Mouse (Mus musculus) spleen, postnatal 10 days (tissue): Measurements from ENCODE around the gene Lrrc30.

Source experiments
- DNase-seq, 2 experiments: peaks; one replicate each; pipeline ENCODE4 v3.0.0; 2021 to 2022; ENCODE audit warnings: low spot score in 2 of 2

Gene Lrrc30

DNA sequence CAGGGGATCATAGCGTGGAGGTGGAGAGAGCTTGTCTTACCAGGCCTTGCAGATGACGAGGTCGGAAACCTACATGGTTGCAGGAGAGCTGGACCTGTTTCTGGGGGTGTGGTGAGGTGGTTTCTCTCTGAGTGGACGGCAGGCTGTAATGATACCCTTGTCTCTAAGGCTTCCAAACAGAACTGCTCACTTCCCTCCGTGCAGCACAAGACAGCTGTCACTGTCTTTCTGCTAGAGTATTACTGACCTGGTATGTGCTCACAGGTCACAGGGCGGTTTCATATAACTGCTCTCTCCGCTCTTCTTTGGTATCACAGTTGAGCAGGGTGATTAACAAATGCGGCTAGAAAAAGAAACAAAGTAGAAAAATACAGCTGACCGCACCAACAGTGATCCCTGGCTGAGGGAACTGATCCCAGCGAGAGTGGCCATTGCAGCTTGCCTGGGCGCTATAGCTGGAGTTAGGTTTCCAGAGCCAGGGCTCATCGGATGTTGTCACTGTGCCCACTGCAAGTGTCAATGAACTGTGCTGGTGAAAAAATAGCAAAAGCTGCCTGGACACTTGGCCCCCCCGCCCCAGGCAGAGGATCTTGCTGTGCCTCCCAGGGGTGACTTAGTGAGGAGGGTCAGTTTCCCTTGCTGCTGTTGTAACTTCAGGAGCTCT, at the start of gene Lrrc30:
TSS of gene Lrrc30 (minus strand) at position 48 of the 664 bp plus-strand sequence.
- DNase-seq = no peak

DNA sequence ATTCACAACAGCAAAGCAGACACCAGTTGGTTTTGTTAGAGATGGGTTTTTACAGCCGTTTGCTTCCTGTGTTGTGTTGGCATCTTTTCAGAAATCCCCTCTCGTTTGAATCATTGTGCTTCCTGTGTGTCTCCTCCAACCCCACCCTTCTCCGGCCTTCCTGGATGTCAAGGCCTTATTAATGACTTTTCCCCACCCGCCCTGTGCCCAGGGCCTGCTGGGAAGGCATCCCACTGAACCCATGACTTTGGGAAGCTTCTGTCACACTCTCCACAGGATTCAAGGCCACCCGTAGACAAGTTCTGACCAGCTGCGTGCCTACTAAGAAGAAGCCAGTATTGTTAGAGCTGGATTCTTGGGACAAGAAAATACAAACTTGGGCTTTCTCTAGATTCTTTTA, 48.6 kb upstream of the Lrrc30 start:
- DNase-seq = no peak

DNA sequence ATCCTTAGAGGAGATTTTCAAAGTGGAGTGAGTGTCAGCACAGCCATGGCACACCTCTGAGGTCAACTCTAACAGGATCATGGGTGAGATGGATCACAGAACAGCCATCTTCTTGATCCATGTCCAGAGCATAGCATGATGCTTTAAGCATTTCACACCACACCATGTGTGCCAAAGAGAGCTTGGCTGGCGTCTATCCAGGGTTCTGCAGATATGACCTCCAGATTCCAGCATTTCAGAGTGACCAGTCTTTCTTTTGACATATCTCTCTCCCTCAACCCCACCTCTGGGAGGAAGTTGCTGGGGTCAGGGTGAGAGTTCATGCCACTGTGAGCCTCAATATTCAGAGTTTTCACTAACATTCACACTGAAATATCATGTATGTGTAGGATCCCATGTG, 46.1 kb upstream of the Lrrc30 start:
- DNase-seq = no peak

DNA sequence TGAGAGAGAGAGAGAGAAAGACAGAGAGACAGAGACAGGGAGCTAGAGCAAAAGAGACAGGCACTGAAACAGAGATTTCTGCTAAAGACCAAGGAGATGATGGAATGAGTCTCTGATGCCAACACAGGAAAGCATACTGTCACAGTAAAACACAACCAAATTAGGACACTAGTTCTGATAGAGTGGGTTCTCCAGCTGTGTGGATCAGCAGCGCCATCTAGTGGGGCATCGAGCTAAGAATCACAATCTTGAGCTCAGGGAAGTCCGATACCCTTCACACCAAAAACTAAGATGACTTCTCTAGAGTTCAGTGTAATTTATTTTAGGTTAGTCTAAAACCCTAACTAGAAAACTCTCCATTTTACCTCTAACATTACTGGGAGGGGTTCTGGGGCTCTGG, 35.5 kb upstream of the Lrrc30 start:
- peak in 1 of 2 experiments; percentile 28 for DNase-seq

DNA sequence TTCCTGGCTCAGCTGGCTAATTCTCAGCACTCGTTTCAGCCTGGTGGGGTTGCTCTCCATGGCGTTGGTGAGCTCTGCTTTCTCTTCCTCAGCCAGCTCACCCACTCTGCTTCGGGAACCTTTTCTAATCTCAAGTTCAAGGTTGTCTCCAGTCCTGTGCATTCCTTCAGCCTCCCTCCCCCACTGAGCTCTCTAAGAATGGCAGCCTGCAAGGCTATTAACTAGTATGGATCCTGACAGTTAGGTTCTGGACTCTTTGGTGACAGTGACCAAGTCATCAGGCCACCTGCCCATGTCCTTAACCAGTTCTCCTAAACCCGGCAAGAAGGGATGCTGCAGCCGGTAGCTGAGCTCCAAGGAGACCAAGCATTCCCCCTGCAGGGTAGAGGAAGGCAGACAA, 34.5 kb upstream of the Lrrc30 start:
- DNase-seq = no peak

DNA sequence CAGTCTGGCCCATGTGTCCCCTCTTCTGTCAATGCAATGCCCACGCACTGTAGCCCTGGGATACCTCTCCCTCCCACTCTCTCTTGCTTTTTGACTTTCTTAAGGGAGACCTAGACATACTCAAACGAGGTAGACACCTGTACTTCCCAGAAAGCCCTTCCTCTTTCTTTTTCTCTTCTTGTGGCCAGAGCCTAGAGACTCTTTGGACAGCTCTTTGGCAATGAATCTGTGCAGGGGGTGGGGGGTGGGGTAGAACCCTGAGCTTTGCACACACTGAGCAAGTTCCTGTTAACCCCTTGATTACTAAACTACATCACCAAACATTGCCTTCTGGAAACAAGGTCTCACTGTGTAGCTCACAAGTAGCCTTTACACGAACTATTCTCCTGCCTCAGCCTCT, 31.8 kb upstream of the Lrrc30 start:
- DNase-seq = no peak

DNA sequence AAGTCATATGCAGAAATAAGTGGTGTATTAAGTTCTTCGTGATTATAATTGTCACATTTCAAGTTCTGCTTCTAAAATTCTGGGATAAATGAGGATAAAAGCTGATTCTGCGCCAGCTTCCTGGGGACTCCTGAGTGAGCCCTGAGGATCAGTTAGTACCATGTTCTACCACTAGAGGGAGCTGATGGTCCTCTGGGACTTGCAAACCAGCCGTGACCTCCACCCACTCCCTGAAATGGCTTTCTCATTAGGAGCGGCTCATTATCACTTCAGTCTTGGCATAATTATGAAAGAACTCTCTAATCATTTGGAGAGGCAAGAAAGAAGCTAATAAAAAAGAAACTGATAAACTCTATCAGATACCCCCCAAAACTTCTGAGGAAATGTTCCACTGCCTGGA, 19.0 kb upstream of the Lrrc30 start:
- peak in 1 of 2 experiments; percentile 21 for DNase-seq

DNA sequence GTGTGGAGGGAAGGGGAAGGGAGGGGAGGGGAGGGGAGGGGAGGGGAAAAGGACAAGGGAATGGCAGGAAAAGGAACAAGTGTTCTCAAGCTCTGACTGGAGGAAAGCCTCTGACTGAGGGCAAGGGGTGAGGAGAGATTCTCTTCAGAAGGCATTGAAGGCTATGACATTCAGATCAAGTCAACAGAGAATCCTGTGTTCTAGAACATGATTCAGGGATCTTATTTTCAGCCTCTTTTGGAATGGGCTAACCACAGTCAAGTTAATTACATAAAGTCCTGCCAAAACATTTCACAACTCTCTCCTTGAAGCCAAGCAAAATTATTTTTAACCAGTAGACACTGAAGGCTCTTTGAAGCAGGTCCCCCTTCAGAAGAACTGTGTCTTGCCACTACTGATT, 9.1 kb upstream of the Lrrc30 start:
- no peak for DNase-seq

DNA sequence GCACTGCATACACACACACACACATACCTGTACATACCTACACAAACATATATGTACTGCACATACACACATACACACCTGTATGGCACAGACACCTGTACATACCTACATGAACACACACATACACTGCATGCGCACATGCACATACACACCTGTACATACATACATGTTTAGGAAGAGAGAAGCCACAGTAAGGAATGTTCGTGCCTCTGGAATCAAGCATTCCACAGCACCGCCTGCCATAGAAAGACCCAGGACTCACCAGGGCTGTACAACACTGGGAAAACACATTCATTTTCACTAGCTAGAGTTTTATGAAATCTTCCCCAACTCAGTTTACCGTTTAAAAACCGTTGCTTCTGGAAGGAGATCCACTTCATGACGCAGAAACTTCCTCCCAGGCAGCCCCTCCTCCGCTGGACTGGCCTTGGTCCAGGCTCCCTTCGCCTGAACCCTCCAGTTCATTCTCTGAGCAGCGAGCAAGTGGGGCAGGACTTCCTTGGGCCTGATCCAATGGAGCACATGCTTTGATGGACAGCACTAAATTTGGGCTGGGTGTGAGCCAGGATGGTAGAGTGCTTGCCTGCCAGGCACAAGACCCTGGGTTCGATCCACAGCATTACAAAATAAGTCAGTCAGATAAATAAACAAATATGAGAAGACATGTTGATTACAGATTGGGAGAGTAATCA, 5.7 kb upstream of the Lrrc30 start:
- DNase-seq = no peak

DNA sequence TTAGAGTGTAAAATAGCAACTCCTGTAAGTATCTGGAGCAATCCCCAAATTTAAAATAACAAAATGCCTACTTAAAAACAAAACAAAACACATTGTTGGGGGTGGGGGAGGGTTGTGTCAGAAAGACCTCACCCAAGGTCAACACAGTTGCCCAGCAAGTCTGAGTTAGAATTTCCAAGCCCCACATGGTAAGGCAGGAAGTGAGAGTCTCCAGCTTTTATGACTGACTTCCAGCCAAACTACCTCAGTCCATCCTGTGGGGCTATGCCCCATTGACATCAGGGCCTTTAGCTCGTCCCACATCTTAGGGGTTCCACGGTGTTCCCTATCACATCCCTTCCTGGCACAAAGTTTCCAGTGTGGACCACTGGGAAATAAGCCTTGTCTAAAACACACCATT, 4.4 kb upstream of the Lrrc30 start:
- no peak for DNase-seq

DNA sequence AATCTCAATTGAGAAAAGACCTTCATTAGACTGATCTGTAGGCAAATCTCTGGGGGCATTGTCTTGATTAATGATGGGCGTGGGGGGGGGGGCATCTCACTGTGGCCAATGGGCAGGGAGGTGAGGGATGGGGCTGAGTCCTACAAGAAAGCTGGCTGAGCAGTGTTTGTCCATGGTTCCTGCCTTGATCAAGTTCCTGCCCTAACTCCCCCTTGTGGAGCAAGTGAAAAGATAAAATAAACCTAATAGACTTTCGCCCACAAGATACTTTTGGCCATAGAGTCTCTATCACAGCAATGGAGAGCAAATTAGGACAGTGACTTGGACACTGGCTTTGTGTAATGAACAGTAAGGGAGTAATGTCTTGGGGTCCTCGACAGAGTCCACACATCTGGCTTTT, 3.8 kb upstream of the Lrrc30 start:
- DNase-seq = no peak

DNA sequence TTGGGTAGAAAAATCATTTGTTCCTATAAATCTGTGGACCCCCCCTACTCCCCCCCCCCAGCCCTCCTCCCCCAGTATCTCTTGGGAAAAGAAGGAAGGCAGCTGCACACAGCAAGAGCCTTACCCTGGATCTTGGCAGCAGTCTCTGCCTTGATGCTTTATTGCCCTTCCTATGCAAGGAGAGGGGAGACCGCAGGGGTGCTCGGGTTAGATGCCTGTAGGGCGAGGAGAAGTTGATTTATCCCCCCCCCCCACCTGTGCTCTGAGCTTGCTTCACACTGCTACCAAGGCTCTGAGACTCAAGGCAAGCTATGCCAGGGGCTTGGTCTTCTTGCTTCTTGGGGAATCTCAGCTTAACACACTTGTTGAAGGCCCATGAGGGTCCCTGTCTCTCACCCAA, 2.8 kb downstream of the Lrrc30 start:
- no peak for DNase-seq

DNA sequence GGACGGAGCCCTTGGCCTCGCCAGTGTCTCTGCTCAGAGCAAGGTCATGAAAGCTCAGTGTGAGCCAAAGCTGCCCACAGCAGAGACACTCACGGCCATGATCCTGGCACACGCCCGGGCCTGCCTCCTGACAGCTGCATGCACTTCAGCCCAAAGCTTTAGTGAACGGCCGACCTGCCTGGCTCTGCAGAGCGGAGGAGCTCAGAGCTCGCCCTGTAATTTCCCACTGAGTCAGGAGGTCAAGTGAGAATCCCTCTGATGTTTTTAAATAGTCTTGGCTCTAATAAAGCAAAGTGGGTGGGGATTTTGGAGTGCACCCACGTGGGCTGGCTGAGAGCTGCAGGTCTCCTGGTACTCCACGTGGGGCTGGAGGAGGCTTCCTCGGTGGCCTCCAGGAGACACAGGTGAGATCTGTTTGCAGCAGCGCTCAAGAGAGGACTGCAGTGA, 3.3 kb downstream of the Lrrc30 start:
- peak in 1 of 2 experiments; percentile 15 for DNase-seq

DNA sequence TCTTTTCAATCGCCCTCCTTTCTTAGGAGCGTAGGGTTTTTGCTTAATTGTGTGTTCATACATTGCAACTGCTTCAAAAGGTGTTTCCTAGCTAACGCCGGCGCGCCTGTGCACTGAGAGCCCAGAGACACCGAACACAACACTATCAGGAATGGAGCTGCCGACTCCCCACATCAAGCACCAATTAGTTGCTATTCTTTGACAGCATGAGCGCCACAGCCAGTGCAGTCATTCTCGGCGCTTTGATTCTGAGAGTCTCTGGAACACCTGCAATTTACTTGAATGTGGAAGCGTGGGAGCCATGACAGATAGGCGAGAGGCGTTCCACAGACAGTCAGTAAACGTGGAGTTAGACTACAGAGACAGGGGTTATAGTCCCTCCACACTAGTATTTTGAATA, 4.0 kb downstream of the Lrrc30 start:
- DNase-seq = no peak

DNA sequence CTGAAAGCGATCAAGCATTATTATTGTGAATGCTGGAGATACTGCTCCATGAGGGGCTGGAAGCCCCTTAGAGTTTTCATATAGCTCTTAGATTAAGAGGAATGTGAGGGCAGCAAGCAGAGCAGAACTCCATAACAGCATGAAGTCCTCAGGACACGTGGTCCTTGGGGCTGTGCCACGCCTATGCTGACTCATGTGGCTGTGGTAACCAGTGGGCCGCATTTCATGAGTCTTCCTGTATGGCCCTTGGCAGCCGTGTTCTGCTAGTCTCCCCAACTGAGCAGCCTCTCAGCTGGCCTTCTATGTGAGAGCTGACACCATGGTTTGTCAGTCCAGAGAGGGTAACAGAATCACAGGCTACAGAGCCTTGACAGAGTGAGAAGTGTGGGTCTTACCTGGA, 7.1 kb downstream of the Lrrc30 start:
- DNase-seq = no peak

DNA sequence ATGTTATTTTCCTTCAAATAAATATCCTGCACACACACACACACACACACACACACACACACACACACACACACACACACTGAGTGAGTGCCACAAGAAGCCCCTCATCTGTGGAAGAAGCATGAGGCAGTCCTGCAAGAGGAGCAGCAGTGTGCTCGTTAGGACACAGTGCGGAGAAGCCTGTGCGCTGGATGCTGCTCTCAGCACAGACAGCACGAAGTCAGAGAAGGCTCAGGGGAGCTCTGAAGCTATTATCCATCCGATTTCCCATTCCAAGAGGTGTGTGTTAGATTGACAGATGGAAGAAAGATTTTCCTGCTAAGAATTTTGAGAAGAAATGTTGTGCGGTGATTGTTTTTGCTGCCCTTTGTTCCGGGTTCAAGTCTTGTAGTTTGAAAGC, 13.5 kb downstream of the Lrrc30 start:
- no peak for DNase-seq

DNA sequence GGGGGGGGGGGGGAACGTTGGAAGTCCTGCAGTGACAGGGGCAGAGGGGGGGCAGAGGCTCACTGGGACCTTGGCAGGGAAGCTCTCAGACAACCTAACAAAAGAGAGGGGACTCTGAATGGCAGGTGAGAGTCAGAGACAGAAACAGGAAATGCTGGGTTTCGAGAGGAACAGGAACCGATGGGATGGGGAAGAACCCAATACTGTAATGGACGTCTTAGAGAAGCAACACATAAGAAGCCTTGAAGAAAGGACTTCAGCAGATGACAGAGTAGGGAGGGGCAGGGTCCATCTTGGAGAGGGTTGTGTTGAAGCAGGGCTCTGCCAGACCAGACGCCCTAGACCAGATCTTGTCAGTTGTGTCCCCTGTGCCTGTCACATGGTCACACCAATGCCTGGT, 18.1 kb downstream of the Lrrc30 start:
- no peak for DNase-seq

DNA sequence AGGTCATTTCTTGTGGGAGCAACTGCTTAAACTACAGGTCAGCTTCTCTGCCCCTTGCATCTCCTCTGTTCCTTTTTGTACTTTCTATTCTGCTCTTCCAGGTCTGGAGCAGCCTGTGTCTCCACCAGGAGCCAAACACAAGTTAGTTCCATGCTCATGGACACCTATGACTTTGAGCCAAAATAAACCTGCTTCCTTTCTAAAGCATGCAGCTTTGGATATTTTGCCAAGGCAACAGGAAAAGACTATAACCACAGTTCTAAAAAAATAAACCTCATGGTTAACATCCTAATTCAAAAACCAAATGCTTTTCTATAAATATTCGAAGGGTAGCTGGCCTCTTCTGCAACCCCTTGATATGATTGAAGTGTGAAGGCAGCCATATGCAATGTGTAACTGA, 19.9 kb downstream of the Lrrc30 start:
- DNase-seq = no peak

DNA sequence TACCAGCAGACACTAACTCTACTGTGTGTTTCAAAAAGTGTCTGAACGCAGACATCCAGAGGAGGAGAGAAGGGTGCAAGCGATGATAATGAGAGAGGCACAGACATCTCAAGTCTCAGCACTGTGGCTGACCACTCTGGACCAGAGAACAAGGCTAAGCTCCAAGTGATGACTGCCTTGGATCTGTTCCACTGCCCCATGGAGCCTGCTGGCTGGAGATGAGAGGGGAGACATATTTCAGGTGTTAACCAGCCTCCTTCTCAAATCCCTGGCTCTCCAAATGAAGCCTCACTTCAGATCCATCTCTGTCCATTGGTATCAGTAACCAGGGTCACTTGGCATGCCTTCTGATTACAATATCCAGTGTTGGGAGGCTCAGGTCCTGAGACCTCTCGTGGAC, 20.4 kb downstream of the Lrrc30 start:
- no peak for DNase-seq

DNA sequence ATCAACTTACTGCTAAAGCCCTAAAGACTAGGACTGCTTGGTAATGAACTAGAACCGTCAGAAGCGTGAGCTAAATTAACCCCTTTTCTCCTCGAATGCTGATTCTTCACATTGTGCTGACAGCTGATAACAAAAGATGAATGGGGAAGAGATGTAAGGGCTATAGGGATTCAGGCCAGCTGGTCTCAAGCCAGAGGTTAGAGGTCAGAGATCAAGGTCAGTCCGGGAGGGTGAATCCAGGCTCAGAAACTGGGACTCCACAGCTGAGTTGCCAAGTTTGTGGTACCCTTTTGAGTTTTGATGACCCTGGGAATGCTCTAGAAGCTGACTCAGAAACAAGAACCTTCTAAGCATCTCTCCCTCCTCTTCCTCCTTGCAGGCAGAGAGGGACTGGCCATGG, 28.1 kb downstream of the Lrrc30 start:
- DNase-seq = no peak

DNA sequence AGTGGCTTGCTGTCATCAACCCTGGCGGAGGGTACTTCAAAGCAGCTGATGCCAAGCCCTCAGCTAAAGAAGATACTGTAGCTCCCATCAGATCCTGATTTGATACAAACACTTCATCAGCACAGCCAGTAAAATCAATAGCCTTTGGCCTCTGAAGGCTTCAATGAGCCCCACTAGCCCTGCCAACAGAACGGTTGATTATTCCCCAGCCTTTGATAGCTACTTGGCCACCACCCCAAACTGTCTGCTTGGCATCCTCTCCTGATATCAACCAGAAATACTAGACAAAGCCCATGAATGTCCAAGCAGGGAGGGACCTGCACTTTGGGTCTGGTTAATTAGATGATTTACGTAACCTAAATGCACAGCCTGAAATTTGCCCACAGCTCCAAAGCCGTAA, 30.0 kb downstream of the Lrrc30 start:
- no peak for DNase-seq

DNA sequence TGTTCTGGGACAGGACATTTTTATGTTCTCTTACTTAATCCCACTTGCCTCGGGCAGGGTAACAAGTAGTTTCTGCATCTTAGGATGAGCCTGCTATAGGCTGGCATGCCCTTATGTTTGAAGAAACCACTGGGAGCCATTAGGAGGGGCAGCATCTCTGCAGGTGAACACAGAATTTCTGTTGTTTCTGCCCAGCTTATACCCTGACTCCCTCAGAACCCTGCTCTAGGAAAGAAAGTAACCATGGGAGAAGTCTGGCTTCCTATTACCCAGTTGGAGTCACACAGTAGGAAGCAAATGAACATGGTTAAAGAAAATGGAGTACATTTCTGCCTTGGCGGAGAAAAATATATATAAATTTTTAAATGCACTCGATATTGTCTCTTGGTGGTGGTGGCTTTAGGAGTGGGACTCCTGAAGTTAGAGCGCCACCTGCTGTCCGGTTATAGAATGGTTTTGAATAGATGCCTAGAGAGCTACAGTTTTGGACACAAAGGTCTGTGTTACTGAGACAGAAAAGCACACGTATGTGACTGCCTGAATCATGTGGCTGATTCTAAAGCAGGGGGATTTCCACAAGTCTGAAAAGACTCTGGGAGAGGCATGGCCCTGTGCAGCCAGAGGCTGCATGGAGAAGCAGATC, 47.5 kb downstream of the Lrrc30 start:
- DNase-seq = peak; percentile 18 to 69

DNA sequence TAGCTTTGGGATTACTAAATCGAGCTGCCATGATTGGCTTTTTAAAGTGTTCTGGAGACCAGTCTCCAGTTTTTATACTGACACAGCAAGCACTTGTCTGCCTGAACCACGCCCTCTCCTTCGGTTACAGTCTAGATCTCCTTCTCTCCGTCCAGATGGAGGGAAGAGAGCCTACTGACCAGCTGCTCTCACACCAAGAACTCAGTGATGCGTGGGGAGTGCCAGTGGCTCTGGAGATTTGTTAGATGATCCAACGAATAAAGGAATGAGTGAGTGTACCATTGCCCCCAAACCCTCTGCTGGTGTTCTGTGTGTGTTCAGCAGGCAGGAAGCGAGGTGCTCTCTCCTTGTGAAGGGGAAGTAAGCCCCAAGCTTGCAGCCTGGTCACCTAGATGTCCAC, 48.0 kb downstream of the Lrrc30 start:
- DNase-seq = no peak
